Mouse (Mus musculus) neural tube, embryonic 15.5 days (tissue): ENCODE results near the gene Sde2. TPM values are rescaled to one million over a fixed set of nuclear protein-coding genes. Genes with fewer than 3 reads are reported as not detected.
"Not testable (repeated sequence)": the region's sequence is repeated elsewhere in the genome, so short reads cannot be mapped to it uniquely, and the experiment has no call there.

Experiments used
- ATAC-seq: fragments of 200-750 bp; cut with Nextera tagmentation; 2 replicates; pipeline ENCODE4 v1.8.0; 2017; ENCODE audit warnings: mild to moderate bottlenecking, moderate TSS enrichment, moderate library complexity; ENCODE audit not compliant: low FRiP score
- H3K27ac ChIP-seq: fragments of 300-500 bp; sonication (generic); replicated peaks from 2 replicates; pipeline ENCODE4 v1.5.1; 2015; ENCODE audit warnings: mild to moderate bottlenecking, inconsistent platforms
- H3K27me3 ChIP-seq: fragments of 300-500 bp; sonication (generic); replicated peaks from 2 replicates; pipeline ENCODE4 v1.6.1; 2015; ENCODE audit warnings: inconsistent platforms
- H3K36me3 ChIP-seq: fragments of 300-500 bp; sonication (generic); 2 replicates; pipeline ENCODE4 v1.6.1; 2015; ENCODE audit warnings: inconsistent platforms
- H3K4me1 ChIP-seq: fragments of 300-500 bp; sonication (generic); 2 replicates; pipeline ENCODE4 v1.6.1; 2015; ENCODE audit warnings: inconsistent platforms
- H3K4me2 ChIP-seq: fragments of 300-500 bp; sonication (generic); 2 replicates; pipeline ENCODE4 v1.6.1; 2015; ENCODE audit warnings: inconsistent platforms, mild to moderate bottlenecking, moderate library complexity
- H3K4me3 ChIP-seq: fragments of 300-500 bp; sonication (generic); replicated peaks from 2 replicates; pipeline ENCODE4 v1.5.1; 2015; ENCODE audit warnings: mild to moderate bottlenecking, inconsistent platforms
- H3K9ac ChIP-seq: fragments of 300-500 bp; sonication (generic); replicated peaks from 2 replicates; pipeline ENCODE4 v1.6.1; 2015; ENCODE audit warnings: mild to moderate bottlenecking, inconsistent platforms
- H3K9me3 ChIP-seq: fragments of 300-500 bp; sonication (generic); replicated peaks from 2 replicates; pipeline ENCODE4 v1.6.1; 2016; ENCODE audit warnings: inconsistent platforms
- WGBS: fragments of 180-500 bp; shearing (Covaris S2); methylation state at CpG from one replicate; pipeline ENCODE4 v1.1.7; 2015; ENCODE audit warnings: mixed read lengths; 5-methylcytosine and 5-hydroxymethylcytosine counted together
- polyA plus RNA-seq: library from polyadenylated mRNA; unstranded; fragments of >200 nt; fragmentation: Nextera tagmentation; extraction: Ambion mirVana; gene quantifications from 2 replicates; pipeline ENCODE4 v1.2.1, GENCODE M21; 2015

The Sde2 gene
- polyA plus RNA-seq, 1 experiment from 2014 or later = 28.0 TPM

DNA sequence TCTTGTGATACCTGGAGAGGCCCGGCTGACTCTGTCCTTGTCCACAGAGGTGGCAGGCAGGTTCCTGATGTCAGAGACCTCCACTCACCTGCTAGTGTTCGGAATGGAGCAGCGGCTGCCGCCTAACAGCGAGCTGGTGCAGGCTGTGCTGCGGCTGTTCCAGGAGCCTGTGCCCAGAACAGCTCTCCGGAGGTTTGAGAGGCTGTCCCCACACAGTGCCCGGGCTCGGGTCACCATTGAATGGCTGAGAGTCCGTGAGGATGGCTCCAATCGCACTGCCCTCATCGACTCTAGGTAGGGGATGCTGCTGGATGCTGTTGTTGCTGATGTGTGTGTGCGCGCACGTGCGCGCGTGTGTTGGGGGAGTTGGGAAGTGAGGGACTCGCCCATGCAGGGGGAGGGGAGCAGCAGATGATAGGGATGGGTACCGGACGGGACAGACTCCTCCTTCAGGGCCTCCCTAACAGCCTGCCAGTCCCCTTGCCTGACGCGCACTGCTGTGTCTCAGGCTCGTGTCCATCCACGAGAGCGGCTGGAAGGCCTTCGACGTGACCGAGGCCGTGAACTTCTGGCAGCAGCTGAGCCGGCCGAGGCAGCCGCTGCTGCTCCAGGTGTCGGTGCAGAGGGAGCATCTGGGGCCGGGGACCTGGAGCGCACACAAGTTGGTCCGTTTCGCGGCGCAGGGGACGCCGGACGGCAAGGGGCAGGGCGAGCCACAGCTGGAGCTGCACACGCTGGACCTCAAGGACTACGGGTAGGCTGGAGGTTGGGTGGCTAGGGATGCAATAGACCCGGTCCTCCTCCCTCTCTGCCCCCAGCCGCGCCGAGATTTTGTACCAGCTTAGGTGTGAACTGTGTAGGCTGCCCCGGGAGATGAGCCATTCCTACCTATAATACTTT, 43.4 kb downstream of the Sde2 start:
- peaks cover 31% of the 10 kb centered on the region for H3K27me3 ChIP-seq
- H3K27ac ChIP-seq, H3K4me1 ChIP-seq, H3K9ac ChIP-seq, ATAC-seq, H3K9me3 ChIP-seq, H3K36me3 ChIP-seq: not testable (repeated sequence)
- WGBS = 4% methylated on average over 48 of the region's 51 CpGs
- H3K4me3 ChIP-seq = peak overlapping the region; percentile 27
- peak overlapping the region; percentile 48 for H3K4me2 ChIP-seq

DNA sequence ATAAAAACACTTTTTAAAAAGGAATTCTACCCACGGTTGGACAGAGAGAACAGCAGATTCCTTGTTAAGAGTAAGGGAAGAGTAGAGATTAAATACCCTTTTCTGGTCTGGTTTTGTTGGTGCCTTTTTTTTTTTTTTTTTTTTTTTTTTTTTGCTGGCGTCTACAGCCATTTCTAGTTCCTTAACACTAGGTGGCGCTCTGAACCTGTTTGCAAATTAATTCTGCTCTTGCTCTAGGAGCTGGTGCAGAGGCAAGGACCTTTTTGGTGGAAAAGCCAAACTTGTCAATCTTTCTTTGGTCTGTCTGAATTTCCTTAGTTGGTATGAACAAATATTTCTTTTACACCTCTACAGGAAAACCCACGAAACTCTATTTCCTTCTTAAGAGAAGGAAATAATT, 50.2 kb downstream of the Sde2 start:
- Histone ChIP-seq H3K36me3 (peaks cover 1% of the 10 kb centered on the region; the same call in 1 of the 2 replicates), H3K4me1 (peaks cover 19% of the 10 kb centered on the region), H3K27me3 (no peaks in the 10 kb centered on the region; the same call in 1 of the 2 replicates), H3K4me2 (no peak overlapping the region), H3K9ac (no peak overlapping the region), H3K27ac (no peak overlapping the region), H3K9me3 (no peaks in the 10 kb centered on the region), H3K4me3 (no peak overlapping the region)
- ATAC-seq = no peak
- WGBS = 2% methylated on average over 4 of the region's 4 CpGs

DNA sequence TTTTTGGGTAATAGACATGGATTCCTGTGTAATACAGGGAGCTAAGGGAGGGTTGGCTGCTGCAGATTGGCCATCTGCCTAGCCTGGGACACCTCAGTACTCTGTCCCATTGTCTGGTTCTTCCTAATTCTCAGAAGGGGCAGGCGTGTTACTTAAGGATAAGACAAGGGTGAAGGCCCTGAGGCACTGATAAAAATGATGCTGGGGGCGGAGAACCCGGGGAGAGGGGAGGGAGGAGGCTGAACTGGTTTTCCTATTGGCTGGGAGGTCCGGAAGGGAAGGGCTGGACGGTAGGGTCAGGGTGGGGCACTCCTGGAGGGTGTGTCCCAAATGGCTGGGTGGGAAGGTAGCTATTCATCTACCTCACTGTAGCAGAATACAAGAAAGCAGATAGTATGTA, 52.0 kb downstream of the Sde2 start:
- ATAC-seq = no peak
- no peaks in the 10 kb centered on the region for H3K9me3 ChIP-seq
- no peak overlapping the region for H3K27ac ChIP-seq
- 38% methylated on average over 5 of the region's 5 CpGs for WGBS
- no peak overlapping the region for H3K9ac ChIP-seq
- no peak overlapping the region for H3K4me2 ChIP-seq
- no peaks in the 10 kb centered on the region for H3K27me3 ChIP-seq
- H3K36me3 ChIP-seq = peaks cover 19% of the 10 kb centered on the region
- peaks cover 24% of the 10 kb centered on the region for H3K4me1 ChIP-seq
- H3K4me3 ChIP-seq = no peak overlapping the region

DNA sequence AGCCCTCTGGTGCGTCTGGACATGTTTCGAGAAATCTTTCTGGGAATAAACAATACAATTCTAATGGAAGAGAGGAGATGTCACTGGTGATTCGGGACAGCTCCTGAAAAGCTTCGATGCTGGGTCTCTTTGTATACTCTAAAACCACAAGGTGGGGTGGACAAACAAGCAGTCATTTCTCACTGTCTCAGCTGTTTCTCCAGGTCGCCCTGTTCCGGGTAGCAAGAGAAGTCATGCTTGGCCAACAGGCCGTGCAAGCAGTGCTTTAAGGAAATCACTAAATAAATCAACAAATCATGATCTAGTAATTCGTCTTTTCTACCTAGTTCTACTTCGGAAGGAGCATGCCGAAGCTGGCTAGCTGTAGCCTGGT, 52.7 kb downstream of the Sde2 start:
- no peaks in the 10 kb centered on the region for H3K27me3 ChIP-seq
- no peak for ATAC-seq
- no peaks in the 10 kb centered on the region for H3K9me3 ChIP-seq
- peak overlapping the region; percentile 85 for H3K4me2 ChIP-seq
- peaks cover 26% of the 10 kb centered on the region for H3K36me3 ChIP-seq
- 39% methylated on average over 10 of the region's 10 CpGs for WGBS
- H3K4me1 ChIP-seq = peaks cover 24% of the 10 kb centered on the region
- peak overlapping the region; percentile 47 for H3K9ac ChIP-seq
- peak overlapping the region; percentile 60 for H3K27ac ChIP-seq
- peak overlapping the region; percentile 98 for H3K4me3 ChIP-seq

DNA sequence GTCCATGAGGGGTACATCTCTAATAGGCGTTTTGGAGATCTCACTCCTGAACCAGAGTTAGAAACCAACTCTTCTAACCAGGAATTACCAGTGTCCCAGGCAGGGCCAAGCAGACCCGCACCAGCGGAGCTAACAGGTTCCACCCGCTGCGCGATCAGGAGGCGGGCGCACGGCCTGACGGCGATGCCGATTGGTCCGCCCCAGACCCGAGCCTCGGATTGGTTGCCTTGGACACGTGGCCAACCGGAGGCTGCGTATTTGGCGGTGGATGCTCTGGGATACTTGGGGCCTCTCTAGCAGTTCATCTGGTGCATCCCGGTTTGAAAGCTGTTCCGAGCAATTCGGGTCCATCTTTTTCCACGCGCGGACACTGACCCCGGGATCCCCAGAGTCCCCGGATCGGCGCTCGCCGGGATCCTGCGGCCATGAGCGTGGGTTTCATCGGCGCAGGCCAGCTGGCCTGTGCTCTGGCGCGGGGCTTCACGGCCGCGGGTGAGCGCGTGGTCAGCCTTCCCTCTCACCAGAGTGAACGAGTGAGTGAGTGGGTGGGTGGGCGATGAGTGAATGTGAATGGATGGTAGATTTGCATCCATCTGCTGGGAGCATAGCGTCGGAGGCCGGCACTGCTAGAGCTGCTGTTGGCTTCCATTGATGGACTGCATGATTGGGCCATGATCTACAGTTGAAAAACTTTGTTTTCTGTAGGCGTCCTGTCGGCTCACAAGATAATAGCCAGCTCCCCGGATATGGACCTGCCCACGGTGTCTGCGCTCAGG, 53.3 kb downstream of the Sde2 start, which contains the start of gene Pycr2:
TSS of gene Pycr2 (plus strand) at position 255 of the 776 bp plus-strand sequence.
- Histone ChIP-seq H3K9ac (peak within 1 kb of the TSS; percentile 98), H3K9me3 (no peaks in the 10 kb centered on the region), H3K4me3 (peak within 1 kb of the TSS; percentile 98), H3K36me3 (peaks cover 26% of the 10 kb centered on the region), H3K27ac (peak within 1 kb of the TSS; percentile 91), H3K4me2 (peak within 1 kb of the TSS; percentile 85), H3K27me3 (no peaks in the 10 kb centered on the region), H3K4me1 (peaks cover 24% of the 10 kb centered on the region)
- under 1% methylated on average over 52 of the region's 52 CpGs for WGBS
- ATAC-seq = peak; percentile 99

DNA sequence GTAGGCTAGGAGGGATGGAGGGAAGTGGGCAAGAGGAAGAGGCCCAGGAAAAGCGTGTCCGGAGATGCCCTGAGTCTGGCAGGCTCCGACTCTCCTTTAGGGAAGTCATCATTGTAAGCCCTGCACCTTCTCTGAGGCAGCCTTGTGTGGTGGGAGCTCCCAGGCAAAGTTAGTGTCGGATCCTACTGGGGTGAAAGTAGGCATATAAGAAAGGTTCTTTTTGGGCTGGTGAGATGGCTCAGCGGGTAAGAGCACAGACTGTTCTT, 53.8 kb downstream of the Sde2 start:
- peak overlapping the region; percentile 85 for H3K4me2 ChIP-seq
- H3K27ac ChIP-seq = peak overlapping the region; percentile 91
- H3K9ac ChIP-seq = peak overlapping the region; percentile 98
- H3K36me3 ChIP-seq = peaks cover 26% of the 10 kb centered on the region
- no peaks in the 10 kb centered on the region for H3K9me3 ChIP-seq
- H3K27me3 ChIP-seq = no peaks in the 10 kb centered on the region
- peak; percentile 14; the same call in 1 of the 2 replicates for ATAC-seq
- H3K4me1 ChIP-seq = peaks cover 24% of the 10 kb centered on the region
- peak overlapping the region; percentile 98 for H3K4me3 ChIP-seq
- WGBS = 3% methylated on average over 5 of the region's 5 CpGs

DNA sequence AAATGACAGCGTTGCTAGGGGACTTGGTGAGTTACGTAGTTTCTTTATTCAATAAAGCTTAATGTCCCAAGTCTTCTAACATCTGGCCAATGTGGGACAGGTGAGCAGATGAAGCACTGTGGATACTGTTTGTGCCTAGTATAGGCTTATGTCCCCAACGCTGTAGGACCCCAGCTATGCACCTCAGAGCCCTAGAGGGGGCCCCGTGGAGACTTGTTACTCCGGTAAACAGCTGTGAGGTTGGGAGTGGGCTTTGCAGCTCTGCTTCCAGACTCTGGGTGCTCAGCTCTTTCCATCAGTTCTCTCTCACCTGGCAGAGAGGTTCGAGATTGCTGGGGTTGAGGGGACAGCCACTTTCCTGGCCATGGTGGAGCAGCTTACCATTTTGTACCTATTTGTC, 54.4 kb downstream of the Sde2 start:
- ATAC-seq = no peak
- H3K9me3 ChIP-seq = no peaks in the 10 kb centered on the region
- H3K36me3 ChIP-seq = peaks cover 26% of the 10 kb centered on the region
- H3K4me2 ChIP-seq = peak overlapping the region; percentile 85
- peak overlapping the region; percentile 98 for H3K9ac ChIP-seq
- peaks cover 24% of the 10 kb centered on the region for H3K4me1 ChIP-seq
- WGBS = 71% methylated on average over 6 of the region's 6 CpGs
- peak overlapping the region; percentile 98 for H3K4me3 ChIP-seq
- H3K27ac ChIP-seq = no peak overlapping the region
- no peaks in the 10 kb centered on the region for H3K27me3 ChIP-seq

DNA sequence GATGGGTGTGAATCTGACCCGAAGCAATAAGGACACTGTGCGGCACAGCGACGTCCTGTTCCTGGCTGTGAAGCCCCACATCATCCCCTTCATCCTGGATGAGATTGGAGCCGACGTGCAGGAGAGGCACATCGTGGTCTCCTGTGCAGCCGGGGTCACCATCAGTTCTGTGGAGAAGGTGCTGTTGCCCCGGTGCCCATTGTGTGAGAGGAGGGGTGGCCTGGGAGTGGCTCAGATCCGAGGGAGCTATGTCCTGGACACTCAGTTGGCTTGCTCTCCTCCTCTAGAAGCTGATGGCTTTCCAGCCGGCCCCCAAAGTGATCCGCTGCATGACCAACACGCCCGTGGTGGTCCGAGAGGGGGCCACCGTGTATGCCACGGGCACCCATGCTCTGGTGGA, 54.9 kb downstream of the Sde2 start:
- Histone ChIP-seq H3K4me2 (peak overlapping the region; percentile 85), H3K4me3 (no peak overlapping the region), H3K4me1 (peaks cover 24% of the 10 kb centered on the region), H3K9me3 (no peaks in the 10 kb centered on the region), H3K27ac (no peak overlapping the region), H3K9ac (no peak overlapping the region), H3K27me3 (no peaks in the 10 kb centered on the region), H3K36me3 (peaks cover 26% of the 10 kb centered on the region)
- WGBS = 94% methylated on average over 17 of the region's 17 CpGs
- ATAC-seq = no peak

DNA sequence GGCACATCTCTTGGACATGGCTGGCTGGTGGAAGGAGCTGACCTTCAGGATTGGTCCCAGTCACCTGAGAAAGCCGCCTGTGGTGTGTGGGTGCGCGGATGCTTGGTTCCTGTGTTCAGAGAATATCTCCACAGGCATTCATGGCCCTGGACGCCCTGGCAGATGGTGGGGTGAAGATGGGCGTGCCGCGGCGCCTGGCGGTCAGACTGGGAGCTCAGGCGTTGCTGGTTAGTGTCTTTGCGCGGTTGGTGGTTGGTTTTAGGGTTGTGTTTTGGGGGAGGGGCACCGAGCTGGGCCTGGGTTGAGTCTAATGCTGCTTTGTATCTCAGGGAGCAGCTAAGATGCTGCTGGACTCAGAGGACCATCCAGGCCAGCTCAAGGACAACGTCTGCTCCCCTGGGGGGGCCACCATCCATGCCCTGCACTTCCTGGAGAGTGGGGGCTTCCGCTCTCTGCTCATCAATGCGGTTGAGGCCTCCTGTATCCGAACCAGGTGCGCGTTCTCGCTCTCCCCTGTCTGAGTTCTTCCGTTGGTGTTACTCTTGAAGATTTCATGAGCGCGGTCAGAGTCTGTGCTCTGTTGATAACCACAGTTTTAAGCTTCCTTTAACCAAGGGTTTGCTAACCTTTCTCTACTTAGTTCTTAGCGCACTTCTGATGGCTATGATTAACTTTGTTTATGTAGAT, 55.7 kb downstream of the Sde2 start:
- H3K27ac ChIP-seq = no peak overlapping the region
- no peak overlapping the region for H3K4me2 ChIP-seq
- no peaks in the 10 kb centered on the region for H3K9me3 ChIP-seq
- no peak overlapping the region for H3K9ac ChIP-seq
- WGBS = 91% methylated on average over 24 of the region's 24 CpGs
- H3K36me3 ChIP-seq = peaks cover 26% of the 10 kb centered on the region
- no peak for ATAC-seq
- H3K27me3 ChIP-seq = no peaks in the 10 kb centered on the region
- H3K4me1 ChIP-seq = peaks cover 25% of the 10 kb centered on the region
- no peak overlapping the region for H3K4me3 ChIP-seq

DNA sequence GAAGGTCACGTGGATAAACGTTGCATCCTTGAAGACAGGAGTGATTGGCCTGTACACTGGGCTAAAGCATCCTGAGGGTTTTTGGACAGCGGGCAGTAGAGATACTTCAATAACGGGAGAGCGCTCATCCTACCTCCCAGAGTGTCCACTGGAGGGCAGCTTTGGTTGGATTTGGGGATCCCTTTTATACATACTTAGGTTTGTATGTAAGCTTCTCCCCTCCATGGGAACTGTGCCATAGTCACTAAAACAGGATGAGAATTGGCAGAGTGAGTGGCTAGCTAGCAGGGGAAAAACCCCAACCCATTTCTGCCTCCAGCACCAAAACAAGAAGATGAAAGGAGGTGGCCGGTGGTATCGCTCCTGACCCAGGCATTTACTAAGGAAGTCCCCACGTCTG, 60.2 kb downstream of the Sde2 start:
- Histone ChIP-seq H3K9me3 (no peaks in the 10 kb centered on the region), H3K27me3 (no peaks in the 10 kb centered on the region), H3K36me3 (peaks cover 24% of the 10 kb centered on the region), H3K9ac (no peak overlapping the region), H3K4me2 (peak overlapping the region; percentile 16; the same call in 1 of the 2 replicates), H3K27ac (no peak overlapping the region), H3K4me1 (peaks cover 7% of the 10 kb centered on the region), H3K4me3 (no peak overlapping the region)
- no peak for ATAC-seq
- 58% methylated on average over 8 of the region's 8 CpGs for WGBS

DNA sequence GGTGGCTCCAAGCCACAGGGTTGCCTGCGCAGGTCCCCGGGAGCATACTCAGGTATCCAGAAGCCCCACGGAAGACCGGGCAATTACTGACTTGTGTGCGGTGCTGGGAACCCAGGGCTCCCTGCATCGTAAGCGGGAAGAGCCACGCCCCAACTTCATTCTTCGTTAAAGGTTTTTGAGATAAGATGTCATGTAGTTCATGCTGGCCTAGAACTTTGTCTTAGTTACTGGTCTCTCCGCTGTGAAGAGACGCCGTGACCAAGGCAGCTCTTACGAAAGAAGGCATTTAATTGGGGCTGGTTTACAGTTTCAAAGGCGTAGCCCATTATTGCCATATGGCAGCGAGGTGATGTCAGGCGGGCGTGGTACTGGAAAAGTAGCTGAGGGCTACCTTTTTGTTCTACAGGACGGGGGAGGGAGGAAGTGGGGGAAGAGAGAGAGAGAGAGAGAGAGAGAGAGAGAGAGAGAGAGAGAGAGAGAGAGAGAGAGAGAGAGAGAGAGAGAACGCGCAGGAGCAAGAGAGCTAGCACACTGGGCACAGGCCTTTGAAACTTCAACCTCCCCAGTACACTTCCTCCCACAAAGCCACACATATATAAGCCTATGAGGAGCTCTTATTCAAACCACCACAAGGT, 60.8 kb downstream of the Sde2 start:
- 0 out of 2 replicates have a peak, but pooled peaks cover 3% of the 10 kb centered on the region for H3K4me1 ChIP-seq
- H3K27me3 ChIP-seq = no peaks in the 10 kb centered on the region
- WGBS = 62% methylated on average over 20 of the region's 20 CpGs
- no peak overlapping the region for H3K27ac ChIP-seq
- H3K4me2 ChIP-seq = peak overlapping the region; percentile 16
- no peaks in the 10 kb centered on the region for H3K9me3 ChIP-seq
- H3K36me3 ChIP-seq = peaks cover 18% of the 10 kb centered on the region
- no peak overlapping the region for H3K9ac ChIP-seq
- ATAC-seq = no peak
- H3K4me3 ChIP-seq = no peak overlapping the region
